Mouse (Mus musculus): Measurements from ENCODE around the gene Gm21188. TPM values are rescaled to one million over a fixed set of nuclear protein-coding genes. Genes with fewer than 3 reads are reported as not detected.
A peak's percentile ranks its signal among the peaks of the same experiment; 100 is the strongest.
"Not testable (repeated sequence)": the region's sequence is repeated elsewhere in the genome, so short reads cannot be mapped to it uniquely, and the experiment has no call there.

Gm21188 gene
- total RNA-seq, 1 experiment from 2014 or later: 3.9 TPM

DNA sequence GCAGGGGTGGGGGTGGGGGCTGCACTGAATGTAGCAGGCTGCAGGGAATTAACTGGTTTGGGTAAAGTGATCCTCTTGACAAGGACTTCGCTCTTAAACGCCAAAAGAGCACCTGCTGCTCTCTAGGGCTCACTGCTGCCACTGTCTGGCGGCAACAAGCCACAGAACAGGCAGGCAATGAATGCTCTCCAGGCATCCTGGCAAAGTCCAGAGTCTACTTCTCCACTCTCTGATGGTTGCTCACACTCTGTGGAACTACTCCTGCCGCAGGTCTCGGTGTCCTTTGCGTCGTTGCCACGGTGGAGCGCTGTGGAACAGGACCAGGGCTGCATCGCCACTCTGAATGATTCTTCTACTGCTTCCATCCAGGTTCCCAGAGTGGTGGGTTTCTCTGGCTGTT lies 17.4 kb downstream of the Gm21188 start:
- 0 out of 4 replicates have a peak, but pooled peaks of 1 of the 2 experiments have one; percentile 22 for ATAC-seq (replicated peaks in 1 of 2; ENCODE audit: insufficient read depth in 1 of 2, low FRiP score in 2 of 2, low TSS enrichment in 1 of 2, low read depth in 1 of 2, poor library complexity in 2 of 2, severe bottlenecking in 2 of 2)

DNA sequence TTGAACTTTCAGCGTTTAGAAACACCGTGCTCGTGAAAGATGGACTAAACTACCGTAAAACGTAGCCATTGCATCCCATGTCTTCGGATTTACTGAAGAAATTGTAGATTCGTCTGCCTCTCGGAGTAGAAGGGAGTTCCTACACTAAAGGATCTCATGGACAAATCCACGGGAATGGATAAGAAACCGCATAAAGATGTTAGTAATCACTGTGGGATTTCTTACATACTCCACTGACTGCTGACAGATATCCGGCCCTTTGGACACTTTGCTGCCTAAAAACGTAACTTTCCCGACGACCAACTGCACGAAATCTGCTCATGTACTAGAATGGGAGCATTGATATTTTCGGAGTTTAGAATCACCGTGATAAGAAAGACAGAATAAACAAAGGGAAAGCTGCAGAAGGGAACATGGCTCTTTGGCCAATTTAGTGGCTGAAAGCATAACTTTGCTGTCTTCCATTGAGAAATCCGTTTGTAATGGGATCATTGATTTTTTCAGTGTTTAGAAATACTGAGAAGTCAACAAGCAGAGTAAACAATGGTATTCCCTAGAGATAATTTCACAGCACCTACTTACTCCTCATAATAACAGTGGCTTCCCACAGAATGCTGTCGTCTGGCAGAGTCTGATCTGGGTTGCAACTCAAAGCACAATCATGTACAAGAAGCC lies 18.3 kb downstream of the Gm21188 start:
- not testable (repeated sequence) for ATAC-seq (replicated peaks in 1 of 2; ENCODE audit: insufficient read depth in 1 of 2, low FRiP score in 2 of 2, low TSS enrichment in 1 of 2, low read depth in 1 of 2, poor library complexity in 2 of 2, severe bottlenecking in 2 of 2)

DNA sequence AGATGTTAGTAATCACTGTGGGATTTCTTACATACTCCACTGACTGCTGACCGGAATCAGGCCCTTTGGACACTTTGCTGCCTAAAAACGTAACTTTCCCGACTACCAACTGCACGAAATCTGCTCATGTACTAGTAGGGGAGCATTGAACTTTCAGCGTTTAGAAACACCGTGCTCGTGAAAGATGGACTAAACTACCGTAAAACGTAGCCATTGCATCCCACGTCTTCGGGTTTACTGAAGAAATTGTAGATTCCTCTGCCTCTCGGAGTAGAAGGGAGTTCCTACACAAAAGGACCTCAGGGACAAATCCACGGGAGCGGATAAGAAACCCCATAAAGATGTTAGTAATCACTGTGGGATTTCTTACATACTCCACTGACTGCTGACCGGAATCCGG lies 20.3 kb downstream of the Gm21188 start:
- not testable (repeated sequence) for ATAC-seq (replicated peaks in 1 of 2; ENCODE audit: insufficient read depth in 1 of 2, low FRiP score in 2 of 2, low TSS enrichment in 1 of 2, low read depth in 1 of 2, poor library complexity in 2 of 2, severe bottlenecking in 2 of 2)

DNA sequence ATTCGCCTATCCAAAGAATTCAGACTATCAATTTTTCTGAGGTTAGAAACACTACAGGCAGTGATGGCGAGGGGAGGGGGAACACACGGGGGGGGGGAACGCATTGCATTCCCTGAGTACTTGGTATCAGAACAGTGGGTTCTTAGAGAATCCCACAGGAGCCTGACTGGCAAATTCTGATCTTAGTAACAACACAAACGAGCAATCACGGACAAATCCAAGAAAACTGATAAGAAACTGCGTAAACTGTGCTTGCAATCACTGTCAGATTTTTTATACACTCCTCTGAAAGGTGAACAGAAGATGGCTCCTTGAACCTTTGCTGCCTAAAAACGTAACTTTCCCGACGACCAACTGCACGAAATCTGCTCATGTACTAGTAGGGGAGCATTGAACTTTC lies 24.6 kb downstream of the Gm21188 start:
- not testable (repeated sequence) for ATAC-seq (replicated peaks in 1 of 2; ENCODE audit: insufficient read depth in 1 of 2, low FRiP score in 2 of 2, low TSS enrichment in 1 of 2, low read depth in 1 of 2, poor library complexity in 2 of 2, severe bottlenecking in 2 of 2)

DNA sequence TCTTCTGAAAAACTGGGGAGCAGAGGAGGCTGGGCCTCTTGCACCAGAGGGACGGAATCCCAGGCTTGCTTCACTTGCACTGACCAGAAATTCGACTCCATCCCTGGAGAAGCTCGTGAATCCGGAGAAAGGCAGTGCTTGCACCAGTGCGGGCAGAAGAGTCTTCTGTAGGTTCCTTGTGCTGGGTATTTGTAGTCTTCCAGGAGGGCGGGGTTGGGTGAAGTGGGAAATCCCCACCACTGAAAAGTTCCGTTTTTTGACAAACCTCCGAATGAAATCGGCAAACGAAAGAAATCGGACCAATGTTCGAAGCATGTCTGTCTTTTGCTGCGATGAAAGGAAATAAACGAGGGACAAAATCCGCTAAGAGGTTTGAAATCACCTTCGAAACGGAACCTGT lies 25.1 kb downstream of the Gm21188 start, which contains the start of gene Gm36079:
TSS of gene Gm36079 (minus strand) at position 101 of the 400 bp plus-strand sequence.
- ATAC-seq (replicated peaks in 1 of 2; ENCODE audit: insufficient read depth in 1 of 2, low FRiP score in 2 of 2, low TSS enrichment in 1 of 2, low read depth in 1 of 2, poor library complexity in 2 of 2, severe bottlenecking in 2 of 2): not testable (repeated sequence)

DNA sequence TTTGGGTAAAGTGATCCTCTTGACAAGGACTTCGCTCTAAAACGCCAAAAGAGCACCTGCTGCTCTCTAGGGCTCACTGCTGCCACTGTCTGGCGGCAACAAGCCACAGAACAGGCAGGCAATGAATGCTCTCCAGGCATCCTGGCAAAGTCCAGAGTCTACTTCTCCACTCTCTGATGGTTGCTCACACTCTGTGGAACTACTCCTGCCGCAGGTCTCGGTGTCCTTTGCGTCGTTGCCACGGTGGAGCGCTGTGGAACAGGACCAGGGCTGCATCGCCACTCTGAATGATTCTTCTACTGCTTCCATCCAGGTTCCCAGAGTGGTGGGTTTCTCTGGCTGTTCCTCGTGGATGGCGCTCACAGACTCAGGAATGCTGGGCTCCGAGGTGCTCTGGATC lies 25.6 kb downstream of the Gm21188 start:
- not testable (repeated sequence) for ATAC-seq (replicated peaks in 1 of 2; ENCODE audit: insufficient read depth in 1 of 2, low FRiP score in 2 of 2, low TSS enrichment in 1 of 2, low read depth in 1 of 2, poor library complexity in 2 of 2, severe bottlenecking in 2 of 2)

DNA sequence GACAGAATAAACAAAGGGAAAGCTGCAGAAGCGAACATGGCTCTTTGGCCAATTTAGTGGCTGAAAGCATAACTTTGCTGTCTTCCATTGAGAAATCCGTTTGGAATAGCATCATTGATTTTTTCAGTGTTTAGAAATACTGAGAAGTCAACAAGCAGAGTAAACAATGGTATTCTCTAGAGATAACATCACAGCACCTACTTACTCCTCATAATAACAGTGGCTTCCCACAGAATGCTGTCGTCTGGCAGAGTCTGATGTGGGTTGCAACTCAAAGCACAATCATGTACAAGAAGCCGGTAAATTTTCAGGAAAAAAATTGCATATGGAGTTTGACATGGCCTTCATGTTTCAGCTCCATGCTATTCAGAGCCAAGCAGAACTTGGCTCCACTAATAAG lies 26.4 kb downstream of the Gm21188 start:
- ATAC-seq (replicated peaks in 1 of 2; ENCODE audit: insufficient read depth in 1 of 2, low FRiP score in 2 of 2, low TSS enrichment in 1 of 2, low read depth in 1 of 2, poor library complexity in 2 of 2, severe bottlenecking in 2 of 2): not testable (repeated sequence)

DNA sequence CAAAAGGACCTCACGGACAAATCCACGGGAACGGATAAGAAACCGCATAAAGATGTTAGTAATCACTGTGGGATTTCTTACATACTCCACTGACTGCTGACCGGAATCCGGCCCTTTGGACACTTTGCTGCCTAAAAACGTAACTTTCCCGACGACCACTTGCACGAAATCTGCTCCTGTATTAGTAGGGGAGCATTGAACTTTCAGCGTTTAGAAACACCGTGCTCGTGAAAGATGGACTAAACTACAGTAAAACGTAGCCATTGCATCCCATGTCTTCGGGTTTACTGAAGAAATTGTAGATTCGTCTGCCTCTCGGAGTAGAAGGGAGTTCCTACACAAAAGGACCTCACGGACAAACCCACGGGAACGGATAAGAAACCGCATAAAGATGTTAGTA lies 27.0 kb downstream of the Gm21188 start:
- ATAC-seq (replicated peaks in 1 of 2; ENCODE audit: insufficient read depth in 1 of 2, low FRiP score in 2 of 2, low TSS enrichment in 1 of 2, low read depth in 1 of 2, poor library complexity in 2 of 2, severe bottlenecking in 2 of 2): not testable (repeated sequence)

DNA sequence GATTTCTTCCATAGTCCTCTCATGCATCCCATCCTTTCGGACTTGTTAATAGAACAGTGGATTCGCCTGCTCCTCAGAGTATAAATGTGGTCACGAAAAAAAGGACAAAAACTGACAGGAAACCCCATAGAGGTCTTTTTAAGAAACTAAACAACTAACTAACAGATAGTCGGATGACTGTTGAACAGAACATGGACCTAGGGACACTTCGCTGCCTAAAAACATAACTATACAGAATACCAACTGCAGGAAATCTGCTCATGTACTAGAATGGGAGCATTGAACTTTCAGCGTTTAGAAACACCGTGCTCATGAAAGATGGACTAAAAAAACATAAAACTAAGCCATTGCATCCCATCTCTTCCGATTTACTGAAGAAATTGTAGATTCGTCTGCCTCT lies 27.4 kb downstream of the Gm21188 start:
- ATAC-seq (replicated peaks in 1 of 2; ENCODE audit: insufficient read depth in 1 of 2, low FRiP score in 2 of 2, low TSS enrichment in 1 of 2, low read depth in 1 of 2, poor library complexity in 2 of 2, severe bottlenecking in 2 of 2): not testable (repeated sequence)

DNA sequence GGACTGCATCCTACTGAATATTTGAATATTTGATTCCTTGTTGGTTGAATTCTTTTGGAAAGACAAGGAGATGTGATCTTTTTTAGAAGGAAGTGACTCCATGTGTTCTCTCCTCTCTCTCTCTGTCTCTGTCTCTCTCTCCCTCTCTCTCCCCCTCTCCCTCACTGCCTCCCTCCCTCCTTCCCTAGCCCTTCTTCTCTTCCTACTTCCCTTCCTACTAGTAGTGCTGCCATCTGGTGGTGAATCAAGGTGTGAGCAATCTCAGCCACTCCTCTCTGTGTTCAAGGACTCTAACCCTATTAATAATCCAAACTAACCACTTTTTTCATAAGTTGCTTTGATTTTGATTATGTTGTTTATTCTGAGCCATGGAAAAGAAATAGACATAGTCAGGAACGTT lies 30.5 kb downstream of the Gm21188 start:
- ATAC-seq (replicated peaks in 1 of 2; ENCODE audit: insufficient read depth in 1 of 2, low FRiP score in 2 of 2, low TSS enrichment in 1 of 2, low read depth in 1 of 2, poor library complexity in 2 of 2, severe bottlenecking in 2 of 2): peak in 1 of 2 experiments; percentile 51; a peak in 2 of 4 replicates

DNA sequence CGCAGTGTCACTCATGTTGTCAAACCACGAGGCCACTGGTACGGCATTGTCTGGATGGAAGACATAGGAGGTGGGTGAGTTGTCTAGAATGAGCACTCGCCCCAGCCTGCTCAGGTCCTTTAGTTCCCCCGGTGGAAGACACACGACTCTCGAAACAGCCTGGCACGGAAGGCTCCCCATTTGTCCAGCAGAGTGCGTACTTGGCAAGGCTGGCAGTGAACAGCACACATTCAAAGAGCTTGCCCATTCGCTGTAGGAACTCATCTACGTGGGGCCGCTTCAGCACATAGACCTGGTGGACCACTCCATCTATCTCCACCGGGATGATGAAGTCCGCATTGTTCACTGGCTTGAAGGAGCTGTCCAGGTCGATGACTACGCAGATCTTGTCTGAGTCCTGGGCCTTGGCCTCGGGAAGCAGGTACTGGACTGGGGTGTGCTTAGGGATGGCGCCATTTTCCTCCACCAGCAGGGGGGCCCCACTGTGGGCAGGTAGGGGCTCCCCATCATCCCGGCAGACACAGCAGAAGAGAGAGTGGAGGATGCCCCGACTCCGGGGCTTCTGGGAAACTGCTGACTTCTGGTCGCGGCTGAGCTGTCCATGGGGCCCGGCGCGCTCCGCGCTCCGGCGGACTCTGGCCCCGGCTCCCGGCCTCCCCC lies 36.5 kb downstream of the Gm21188 start:
- peak; percentile 65 to 68; a peak in 3 of 4 replicates for ATAC-seq (replicated peaks in 1 of 2; ENCODE audit: insufficient read depth in 1 of 2, low FRiP score in 2 of 2, low TSS enrichment in 1 of 2, low read depth in 1 of 2, poor library complexity in 2 of 2, severe bottlenecking in 2 of 2)

DNA sequence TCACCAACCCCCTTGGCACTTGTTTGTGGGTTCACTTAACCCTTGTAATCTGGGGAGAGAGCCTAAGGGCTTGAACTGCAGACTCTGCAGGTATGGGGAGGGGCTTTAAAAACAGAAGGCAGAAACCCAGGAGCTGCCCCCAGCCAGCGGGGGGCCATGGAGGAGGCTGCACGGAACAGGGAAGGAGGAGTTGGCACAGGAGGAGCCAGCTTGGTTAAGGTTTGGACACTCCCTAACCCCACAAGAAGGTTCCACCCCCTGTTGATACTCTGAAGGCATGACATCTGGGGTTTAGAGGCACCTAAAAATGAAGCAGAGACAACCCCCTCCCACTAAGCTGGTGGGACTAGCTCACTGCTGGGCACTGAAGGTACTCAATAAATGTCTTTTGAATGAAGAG lies 38.0 kb downstream of the Gm21188 start:
- peak; percentile 35 to 36; a peak in 2 of 4 replicates for ATAC-seq (replicated peaks in 1 of 2; ENCODE audit: insufficient read depth in 1 of 2, low FRiP score in 2 of 2, low TSS enrichment in 1 of 2, low read depth in 1 of 2, poor library complexity in 2 of 2, severe bottlenecking in 2 of 2)

DNA sequence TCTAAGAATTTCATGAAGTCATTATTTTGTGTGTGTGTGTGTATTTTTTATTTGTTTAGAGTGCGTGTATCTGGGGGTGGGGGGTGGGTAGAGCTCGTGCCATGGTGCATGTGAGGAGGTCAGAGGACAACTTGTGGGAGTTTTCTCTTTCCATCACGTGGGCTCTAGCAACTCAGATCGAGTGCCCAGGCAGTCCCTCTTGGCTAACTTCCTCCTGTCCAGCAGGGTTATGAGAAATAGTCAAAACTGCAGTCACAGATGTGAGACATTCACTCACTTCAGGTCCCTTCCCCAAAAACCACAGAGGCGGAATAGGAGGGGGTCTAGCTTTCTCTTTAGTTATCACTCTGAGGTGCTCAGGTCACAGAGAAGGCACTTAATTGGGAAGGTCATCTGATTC lies 38.5 kb downstream of the Gm21188 start:
- peak in 1 of 2 experiments; percentile 40; a peak in 1 of 4 replicates for ATAC-seq (replicated peaks in 1 of 2; ENCODE audit: insufficient read depth in 1 of 2, low FRiP score in 2 of 2, low TSS enrichment in 1 of 2, low read depth in 1 of 2, poor library complexity in 2 of 2, severe bottlenecking in 2 of 2)

DNA sequence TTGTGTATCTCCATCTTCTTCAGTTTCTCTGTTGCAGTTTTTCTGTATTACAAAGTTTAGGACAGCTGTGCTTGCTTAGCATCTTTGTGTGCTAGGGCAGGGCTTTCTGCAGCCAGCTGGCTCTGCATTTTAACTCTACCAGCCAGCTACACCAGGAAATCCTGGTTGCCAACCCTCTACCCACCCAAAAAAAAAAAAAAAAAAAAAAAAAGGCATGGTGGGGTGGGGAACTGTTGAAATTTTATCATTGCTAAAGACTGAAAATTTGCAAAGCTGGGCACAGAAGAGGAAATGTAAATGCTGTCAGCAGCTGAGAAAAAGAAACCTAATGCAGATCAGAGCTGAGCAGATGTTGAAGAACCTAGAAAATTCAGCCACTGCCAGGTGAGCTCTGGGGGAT lies 41.9 kb downstream of the Gm21188 start:
- ATAC-seq (replicated peaks in 1 of 2; ENCODE audit: insufficient read depth in 1 of 2, low FRiP score in 2 of 2, low TSS enrichment in 1 of 2, low read depth in 1 of 2, poor library complexity in 2 of 2, severe bottlenecking in 2 of 2): peak in 1 of 2 experiments; percentile 49; a peak in 2 of 4 replicates

DNA sequence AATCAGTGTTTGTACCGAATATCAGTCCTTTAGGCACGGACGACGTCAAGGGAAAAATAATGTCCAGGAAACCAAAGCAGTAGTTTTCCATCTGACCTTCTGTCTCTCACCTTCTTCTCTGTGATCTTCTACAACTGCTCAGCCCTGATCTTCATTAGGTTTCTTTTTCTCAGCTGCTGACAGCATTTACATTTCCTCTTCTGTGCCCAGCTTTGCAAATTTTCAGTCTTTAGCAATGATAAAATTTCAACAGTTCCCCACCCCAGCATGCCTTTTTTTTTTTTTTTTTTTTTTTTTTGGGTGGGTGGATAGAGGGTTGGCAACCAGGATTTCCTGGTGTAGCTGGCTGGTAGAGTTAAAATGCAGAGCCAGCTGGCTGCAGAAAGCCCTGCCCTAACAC lies 52.8 kb downstream of the Gm21188 start:
- ATAC-seq (replicated peaks in 1 of 2; ENCODE audit: insufficient read depth in 1 of 2, low FRiP score in 2 of 2, low TSS enrichment in 1 of 2, low read depth in 1 of 2, poor library complexity in 2 of 2, severe bottlenecking in 2 of 2): peak in 1 of 2 experiments; percentile 54; a peak in 1 of 4 replicates

DNA sequence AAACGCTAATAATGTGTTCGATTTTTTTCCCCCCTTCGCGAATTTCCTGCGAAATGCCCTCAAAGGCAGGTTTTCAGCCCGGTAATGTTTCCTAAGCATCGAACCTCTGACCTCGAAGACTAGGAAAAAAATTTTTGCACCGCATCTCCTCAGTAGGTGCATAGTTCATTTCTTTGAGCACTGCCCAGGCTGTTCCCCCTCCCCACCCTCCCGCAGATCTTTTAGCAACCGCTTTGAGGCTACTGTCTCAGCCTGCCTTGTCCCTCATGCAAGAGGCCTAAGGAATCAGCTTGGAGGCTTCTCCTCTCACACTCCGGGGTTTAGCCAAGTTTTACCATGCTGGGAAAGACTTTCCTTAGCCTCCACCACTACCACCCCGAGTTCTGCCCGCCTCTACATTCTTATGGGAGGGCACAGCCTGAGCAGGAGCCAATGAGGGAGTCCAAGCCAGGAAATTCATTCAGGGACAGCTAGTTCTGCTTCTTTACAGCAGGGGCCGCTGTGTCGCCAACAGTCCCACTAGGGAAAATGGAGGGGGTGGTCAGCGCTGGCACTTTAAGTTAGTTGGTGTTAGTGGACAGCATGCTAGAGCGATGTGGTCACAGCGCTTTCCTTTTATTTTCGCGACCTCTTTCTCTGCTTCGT lies 53.4 kb downstream of the Gm21188 start:
- peak; percentile 98 for ATAC-seq (replicated peaks in 1 of 2; ENCODE audit: insufficient read depth in 1 of 2, low FRiP score in 2 of 2, low TSS enrichment in 1 of 2, low read depth in 1 of 2, poor library complexity in 2 of 2, severe bottlenecking in 2 of 2)

DNA sequence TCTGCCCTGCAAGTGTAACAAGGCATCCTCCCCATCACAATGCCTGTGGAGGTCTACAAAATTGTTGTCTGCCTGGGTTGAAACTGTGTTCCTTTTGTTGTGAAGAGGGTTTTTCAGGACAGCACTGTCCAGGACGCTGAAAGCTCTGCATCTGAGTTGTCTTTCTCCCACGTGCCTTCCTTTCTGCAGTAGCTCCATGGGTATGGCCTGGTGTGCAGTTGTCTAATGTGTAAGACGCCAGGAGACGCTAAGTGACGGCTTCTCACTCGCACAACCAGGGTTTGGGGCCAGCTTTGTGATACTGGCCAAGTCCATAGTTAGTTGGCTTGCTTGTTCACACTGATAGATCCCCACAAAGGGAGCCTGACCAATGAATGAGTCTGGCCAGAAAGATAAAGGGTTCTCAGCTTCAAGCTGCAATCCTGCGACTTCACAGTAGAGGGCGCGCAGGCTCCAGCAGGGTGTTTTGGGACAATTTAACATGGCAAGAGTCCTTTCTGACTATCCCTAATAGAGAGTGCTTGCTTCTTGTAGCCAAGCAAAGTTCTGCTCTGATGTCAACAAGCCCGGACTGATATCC lies 60.0 kb downstream of the Gm21188 start:
- peak; percentile 77 to 84 for ATAC-seq (replicated peaks in 1 of 2; ENCODE audit: insufficient read depth in 1 of 2, low FRiP score in 2 of 2, low TSS enrichment in 1 of 2, low read depth in 1 of 2, poor library complexity in 2 of 2, severe bottlenecking in 2 of 2)

DNA sequence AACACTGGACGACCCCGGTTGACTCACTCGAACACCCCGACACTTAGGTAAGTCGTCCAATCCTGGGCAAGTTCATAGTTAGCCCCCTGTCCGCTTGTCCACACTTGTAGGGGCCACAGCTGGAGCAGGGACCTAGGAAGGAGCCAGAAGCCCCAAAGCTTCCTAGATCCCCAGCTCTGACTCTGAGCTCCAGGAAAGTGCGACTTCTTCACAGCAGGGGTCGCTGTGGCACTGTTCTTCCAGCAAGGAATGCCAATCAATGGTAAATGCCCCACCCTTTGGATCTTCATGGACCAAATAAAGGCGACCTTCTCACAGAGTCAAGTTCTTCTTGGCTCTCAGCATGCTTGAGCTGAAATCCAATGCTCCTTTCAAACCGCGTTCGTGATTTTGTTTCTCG lies 60.7 kb downstream of the Gm21188 start:
- ATAC-seq (replicated peaks in 1 of 2; ENCODE audit: insufficient read depth in 1 of 2, low FRiP score in 2 of 2, low TSS enrichment in 1 of 2, low read depth in 1 of 2, poor library complexity in 2 of 2, severe bottlenecking in 2 of 2): peak; percentile 70 to 78

All from hematopoietic stem cell, adult 5-6 weeks (primary cell).